Mouse (Mus musculus): ENCODE data around the gene Arhgef17.

Arhgef17 gene

DNA sequence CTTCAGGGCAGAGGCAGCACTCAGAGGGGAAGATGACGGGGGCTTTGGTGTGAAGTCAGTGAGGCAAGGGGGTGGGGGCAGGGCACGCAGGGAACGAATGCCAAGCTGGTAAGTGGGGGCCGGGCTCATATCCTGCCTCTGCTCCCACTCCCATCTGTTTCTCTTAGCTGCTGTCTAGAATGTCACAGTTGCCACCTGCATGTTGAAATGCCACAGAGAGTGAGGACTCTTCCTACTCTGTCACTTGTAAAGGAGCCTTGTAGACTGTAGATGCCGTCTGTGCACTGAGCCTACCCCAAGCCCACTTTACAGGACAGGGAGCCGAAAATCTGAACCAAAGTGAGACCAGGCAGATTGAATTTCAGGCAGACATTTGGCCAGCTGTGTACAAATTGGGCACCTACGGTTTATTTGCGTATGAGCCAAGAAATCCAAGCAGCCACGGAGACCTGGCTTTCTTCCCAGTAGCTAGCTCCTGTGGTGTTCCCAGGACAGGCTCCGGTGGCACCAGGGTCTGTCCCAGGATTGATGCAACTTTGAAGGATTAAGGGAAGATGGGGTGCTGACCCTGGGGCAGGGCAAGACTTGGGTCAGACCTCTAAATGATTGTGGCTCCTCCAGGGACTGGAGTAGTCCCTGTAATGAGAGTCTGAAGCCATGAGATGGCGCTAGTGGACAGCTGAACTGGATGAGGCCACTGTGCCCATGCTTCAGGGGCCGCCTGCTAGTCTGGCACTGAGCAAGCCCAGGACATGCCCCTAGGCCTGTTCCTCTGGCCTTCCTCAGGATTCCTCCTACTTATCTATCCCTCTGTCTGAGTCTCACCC, 11.1 kb upstream of the Arhgef17 start:
- in situ Hi-C loops (cut with MboI, MseI), result loop anchor here (5.0 kb wide), 1 partner anchor 104 kb away; no protein-coding TSS in a partner anchor

DNA sequence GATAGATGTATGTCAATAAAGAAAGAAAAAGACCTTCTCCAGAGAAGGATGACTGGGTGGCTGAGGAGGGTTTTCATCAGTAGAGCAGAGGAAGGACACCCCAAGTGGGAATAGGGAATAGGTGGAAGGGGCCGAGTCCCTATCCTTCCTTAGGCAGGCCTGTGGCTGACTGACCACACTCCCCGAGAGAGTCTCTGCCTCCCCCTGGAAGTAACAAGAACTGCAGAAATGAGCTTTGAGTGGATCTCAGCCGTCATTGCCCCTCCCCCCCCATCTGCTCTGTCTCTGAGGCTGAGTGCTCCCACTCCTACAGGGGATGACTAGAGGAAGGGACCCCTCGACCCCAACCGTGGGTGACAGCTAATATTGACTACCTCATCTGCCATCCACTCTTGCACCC, 9.3 kb upstream of the Arhgef17 start:
- in situ Hi-C loops (cut with MboI, MseI), result loop anchor here (5.0 kb wide), 1 partner anchor 106 kb away; no protein-coding TSS in a partner anchor

DNA sequence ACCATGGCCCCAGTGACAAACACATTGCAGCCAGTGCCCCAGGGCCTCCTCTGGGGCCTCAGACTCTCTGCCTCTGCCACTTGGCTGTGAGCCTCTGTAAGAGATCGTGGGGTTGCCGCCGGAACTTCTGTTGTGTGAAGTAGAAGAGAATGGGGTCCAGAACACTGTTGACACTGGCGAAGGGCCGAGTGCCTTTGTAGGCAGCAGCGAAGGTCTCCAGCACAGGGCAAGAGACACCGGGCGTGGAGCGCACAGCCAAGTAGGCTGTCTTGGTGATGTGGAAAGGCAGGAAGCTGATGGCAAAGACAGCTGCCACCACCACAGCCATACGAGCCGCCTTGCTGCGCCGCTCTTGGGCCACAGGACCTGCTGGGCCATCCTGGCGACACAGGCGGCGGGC, 6.2 kb upstream of the Arhgef17 start:
- in situ Hi-C loops (cut with MboI, MseI), result no loop called here

DNA sequence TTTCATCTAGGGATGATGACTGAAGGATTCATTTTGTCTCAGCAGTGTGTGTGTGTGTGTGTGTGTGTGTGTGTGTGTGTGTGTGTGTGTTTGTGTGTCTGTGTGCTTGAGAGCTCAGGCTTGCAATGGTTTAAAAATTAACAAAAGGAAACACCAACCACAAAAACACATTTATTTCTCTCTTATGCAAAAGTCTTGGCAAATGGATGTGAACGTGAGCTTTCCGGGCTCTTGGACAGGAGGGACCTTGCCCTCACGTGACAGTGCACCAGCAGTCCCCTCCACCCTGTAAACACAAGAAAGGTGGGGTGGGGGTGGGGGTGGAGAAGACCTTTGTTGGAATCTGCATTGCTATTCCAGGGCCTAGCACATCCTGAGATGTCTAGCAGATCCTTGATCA, 5.6 kb upstream of the Arhgef17 start:
- in situ Hi-C loops (cut with MboI, MseI), result no loop called here

GRCm38 (mm10) chr7:100933520-100933919, 1.6 kb upstream of the Arhgef17 start:
- in situ Hi-C loops (cut with MboI, MseI), result no loop called here

GRCm38 (mm10) chr7:100932481-100933007, 637 bp upstream of the Arhgef17 start:
- in situ Hi-C loops (cut with MboI, MseI), result no loop called here

DNA sequence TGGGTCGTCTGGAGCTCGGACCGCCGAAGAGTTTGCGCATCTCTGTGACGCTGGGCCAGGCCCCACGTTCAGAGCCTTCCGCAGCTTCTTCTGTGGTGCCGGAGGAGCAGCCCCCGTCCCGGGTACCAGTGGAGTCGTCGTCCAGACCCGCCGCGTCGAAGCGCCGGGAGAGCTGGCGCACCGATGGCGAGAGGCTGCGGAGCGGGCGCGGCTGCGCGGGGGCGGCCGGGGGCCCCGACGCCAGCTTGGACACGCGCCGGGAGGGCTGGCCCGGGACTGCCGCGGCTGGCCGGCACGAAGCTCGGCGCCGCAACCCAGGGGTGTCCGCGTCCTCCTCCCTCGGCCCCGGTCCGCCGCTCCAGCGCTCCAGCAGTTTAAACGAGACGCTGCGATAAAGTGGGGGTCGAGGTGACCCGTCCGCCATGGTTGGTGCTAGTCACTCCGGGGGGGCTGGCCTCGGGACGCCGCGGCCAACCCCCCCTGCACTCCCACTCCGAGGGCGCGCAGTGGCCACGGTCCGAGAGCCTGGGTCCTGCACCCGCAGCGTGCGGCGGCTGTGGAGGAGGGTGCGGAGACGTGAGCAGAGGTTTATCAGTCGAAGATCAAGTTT, 486 bp downstream of the Arhgef17 start:
- in situ Hi-C loops (cut with MboI, MseI), result no loop called here

DNA sequence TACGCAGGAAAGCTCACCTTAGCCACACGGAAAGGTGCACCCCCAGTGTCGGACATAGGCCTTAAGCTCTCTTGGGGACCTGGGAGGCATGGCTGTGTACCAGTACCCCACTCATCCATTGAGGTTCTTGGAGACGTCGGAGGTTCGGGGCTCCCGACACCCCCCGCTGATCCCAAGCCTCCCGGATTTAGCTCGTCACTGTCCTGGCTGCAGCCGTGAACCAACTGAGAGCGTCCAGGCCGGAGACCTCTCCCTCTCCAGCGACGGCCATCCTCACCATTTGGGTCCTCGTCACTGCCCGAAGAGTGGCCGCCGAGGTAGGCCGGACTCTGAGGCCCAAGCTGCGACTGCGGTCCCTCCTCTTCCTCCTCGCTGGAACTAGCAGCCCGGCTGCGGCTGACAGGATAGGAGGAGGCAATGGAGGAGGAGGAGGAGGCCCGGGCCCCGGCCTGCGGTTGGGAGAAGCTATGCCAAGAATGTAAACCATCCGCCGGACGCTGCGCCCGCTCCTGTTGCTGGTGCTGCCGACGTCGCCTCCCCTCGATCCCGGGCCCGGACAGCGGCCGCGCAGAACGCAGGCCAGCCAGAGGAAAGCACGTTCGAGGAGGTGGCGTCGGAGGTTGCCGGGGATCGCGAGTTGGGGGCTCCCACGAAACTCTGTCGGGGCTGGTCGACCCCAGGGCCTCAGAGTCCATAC, 1.1 kb downstream of the Arhgef17 start:
- in situ Hi-C loops (cut with MboI, MseI), result no loop called here

DNA sequence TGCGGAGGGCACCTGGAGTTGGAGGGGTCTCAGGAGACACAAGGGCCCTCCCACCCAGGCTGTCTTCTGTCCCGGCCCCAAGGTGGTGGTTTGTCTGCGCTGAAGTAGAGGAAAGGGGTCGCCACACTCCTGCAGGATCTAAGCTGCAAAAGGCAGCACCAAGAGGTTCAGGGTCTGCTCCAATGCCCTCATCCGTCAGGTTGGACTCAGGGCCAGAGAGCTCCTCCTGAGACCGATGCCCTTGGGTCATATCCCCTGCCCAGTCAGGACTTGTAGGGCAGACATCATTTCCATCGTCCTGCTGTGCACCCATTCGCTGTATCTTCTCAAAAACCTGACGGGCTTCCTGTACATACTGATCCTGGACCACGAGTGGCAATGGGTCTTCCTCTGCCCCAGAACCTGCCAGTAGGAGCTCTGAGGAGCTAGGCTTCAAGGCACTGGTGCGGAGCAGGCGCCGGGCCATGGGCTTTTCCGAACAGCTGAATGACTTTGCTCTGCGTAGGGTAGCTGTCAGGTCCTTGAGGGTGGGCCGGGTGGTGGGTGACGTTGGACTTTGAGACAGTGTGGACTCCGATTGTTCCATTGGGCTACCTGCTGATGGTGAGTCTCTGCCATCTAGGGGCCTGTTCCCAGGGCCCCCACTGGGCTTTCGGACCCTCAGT, 2.1 kb downstream of the Arhgef17 start:
- in situ Hi-C loops (cut with MboI, MseI), result loop anchor here in 1 of 2 experiments (10.0 kb wide), 1 partner anchor 1805 kb away; no protein-coding TSS in a partner anchor

DNA sequence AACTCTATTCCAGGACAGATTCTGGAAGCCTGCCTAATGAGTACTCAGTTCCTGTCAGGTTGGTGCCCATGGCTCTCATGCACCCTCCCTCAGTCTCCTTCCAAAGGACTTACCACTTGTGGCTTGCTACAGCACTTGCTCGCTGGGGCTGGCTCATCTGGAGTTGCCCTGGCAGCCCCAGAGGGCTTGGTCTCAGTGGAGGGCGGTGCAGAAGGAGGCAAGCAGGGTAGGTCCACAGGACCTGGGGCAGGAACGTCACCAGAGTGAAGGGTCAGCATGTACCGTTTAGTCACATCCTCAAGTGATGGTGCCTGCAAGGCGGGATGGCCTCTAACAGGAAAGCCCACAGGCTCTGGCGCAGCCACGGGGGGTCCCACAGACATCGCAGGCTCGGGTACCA, 3.5 kb downstream of the Arhgef17 start:
- in situ Hi-C loops (cut with MboI, MseI), result loop anchor here in 1 of 2 experiments (10.0 kb wide), 1 partner anchor 1804 kb away; no protein-coding TSS in a partner anchor

GRCm38 (mm10) chr7:100927287-100928000, 4.5 kb downstream of the Arhgef17 start:
- in situ Hi-C loops (cut with MboI, MseI), result loop anchor here in 1 of 2 experiments (10.0 kb wide), 1 partner anchor 1803 kb away; no protein-coding TSS in a partner anchor

DNA sequence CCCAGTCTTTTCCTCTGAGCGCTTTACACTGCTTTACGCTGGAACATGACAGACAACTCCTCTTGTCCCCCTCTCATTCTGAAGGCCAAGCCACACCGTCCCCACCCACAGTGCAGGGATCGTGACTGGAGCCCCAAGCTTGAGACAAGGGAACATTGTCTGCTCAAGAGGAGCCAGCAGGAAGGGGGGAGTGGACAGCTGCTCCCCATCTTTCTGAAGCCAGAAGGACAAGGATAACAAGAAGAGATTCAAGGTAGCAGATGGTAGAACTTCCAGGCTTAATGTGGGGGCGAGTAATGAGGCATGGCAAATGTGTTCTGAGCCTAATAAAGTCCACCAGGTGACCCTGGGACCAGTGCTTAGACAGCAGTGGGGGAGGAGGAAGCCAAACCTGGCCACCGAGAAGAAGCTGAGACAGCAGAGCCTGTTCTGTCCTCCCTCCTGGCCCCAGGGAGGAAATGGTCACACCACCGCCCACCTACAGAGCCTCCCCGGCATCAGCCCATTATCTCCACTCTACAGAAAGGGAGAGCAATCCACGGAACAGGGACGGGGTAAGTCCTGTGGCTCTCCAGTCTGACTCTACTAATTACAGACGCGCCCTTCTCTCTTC, 5.5 kb downstream of the Arhgef17 start:
- in situ Hi-C loops (cut with MboI, MseI), result loop anchor here in 1 of 2 experiments (10.0 kb wide), 1 partner anchor 1802 kb away; no protein-coding TSS in a partner anchor

DNA sequence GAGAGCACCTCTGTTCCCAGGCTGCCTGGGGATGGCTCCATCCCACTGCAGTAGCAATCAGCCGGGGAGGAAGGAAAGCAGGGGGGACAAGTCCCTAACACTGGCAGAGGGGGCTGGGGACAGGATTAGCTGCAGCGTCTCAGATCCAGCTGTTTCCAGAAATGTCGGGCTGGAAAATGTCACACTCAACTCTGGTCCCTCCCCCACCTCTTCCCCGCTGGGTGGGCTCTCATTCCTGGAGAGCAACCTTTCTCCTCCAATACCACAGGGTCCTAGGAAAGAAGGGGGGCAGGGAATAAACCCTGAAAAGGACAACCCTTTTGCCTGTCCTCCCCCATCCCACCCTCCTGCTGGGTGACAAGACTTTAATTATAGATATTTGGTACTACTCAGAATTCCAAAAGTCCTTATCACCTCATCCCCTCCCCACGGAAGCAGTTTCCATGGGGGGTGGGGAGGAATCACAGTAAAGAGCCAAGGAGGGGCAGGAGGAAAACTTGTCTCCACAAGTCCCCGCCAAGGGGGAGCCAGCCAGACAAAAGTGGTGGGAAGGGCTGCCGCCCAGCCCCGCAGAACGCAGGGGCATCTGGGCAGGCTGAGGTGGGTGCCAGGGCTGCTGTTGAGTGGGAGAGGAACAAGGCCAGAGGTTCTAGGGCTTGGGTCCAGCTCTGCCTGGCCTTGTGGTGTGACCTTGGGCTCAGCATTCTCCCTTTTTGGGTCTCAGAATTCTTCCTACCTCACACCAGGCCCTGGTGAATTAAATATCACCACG, 7.0 kb downstream of the Arhgef17 start:
- in situ Hi-C loops (cut with MboI, MseI), result loop anchor here in 1 of 2 experiments (10.0 kb wide), 1 partner anchor 1800 kb away; no protein-coding TSS in a partner anchor

GRCm38 (mm10) chr7:100924200-100924599, 7.7 kb downstream of the Arhgef17 start:
- in situ Hi-C loops (cut with MboI, MseI), result loop anchor here in 1 of 2 experiments (10.0 kb wide), 1 partner anchor 1799 kb away; no protein-coding TSS in a partner anchor

DNA sequence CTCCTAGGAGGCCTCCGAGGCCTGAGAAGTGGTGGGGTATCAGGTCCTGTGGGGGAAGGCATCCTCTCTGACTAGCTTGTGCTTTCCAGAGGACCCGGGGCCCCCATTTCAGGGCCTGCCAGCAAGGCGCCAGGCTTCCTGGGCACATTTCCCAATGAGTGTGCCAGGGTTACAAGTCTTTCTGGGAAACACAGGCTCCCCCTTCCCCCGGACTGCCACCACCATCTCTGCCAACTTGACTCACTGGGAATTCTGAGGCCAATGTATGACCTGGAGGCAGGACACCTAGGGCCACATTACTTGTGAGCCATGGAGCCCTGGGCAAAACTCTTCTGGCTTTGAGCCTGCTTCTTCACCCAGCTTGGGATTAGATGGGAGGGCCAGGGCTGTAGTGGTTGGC, 9.0 kb downstream of the Arhgef17 start:
- in situ Hi-C loops (cut with MboI, MseI), result loop anchor here in 1 of 2 experiments (10.0 kb wide), 1 partner anchor 1798 kb away; no protein-coding TSS in a partner anchor

DNA sequence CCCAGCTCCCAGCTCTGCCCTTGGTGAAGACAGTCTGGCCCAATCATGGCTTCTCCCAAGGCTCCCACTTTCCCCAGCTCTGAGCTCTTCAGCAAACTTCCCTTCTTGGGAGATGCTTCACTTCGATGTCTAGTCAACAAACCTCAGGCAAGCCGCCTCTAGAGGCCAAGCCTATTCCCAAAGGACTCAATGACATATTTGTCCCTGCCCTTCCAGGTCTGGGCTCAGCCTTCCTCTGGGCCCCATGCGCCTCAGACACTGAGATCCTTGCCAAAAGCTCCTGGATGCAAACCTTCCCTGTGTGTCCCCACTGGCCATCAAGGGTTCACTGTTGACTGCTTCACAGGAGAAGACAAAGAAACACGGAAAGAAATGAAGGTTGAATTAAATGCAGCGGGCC, 10.6 kb downstream of the Arhgef17 start:
- in situ Hi-C loops (cut with MboI, MseI), result loop anchor here in 1 of 2 experiments (10.0 kb wide), 1 partner anchor 1796 kb away; no protein-coding TSS in a partner anchor

GRCm38 (mm10) chr7:100919809-100920107, 12.1 kb downstream of the Arhgef17 start:
- in situ Hi-C loops (cut with MboI, MseI), result loop anchor here in 1 of 2 experiments (10.0 kb wide), 1 partner anchor 1795 kb away; no protein-coding TSS in a partner anchor

DNA sequence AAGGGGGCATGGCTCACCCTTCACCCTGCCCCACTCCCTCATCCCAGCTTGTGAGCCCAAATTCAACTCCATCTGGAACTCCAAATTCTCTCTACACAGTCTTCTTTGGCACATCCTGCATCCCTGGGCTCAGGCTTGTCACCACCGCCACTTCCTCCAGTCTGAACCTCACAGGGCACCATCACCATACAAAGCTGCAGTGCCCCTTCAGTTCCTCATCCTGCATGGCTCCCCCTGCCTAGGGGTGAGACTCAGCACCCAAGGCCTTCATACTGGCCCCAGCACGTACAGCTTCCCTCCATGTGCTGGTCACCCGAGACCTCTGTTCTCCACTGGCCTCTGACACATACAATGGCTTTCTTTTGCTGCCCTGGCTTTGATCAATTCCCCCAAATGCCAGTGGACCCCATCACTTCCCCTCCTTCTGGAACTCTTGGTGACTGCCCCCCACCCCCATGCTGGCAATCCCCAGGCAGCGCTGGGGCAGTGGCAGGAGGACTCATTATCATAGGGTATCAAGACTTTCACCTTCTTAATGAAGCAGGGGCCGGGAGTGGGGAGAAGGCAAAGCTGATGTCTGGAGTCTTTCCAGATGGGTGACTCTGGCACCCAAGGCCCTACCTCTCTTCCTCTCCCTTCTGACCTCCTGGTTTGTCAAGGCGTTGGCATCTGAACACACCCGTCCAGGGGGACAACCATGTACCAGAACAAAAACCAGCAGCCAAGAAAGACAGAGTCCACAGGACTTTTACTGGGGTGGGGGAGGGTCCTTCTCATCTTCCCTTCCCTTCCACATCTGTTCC, 12.7 kb downstream of the Arhgef17 start:
- in situ Hi-C loops (cut with MboI, MseI), result no loop called here
